Mouse (Mus musculus): Measurements from ENCODE around the gene Tnrc6c.

Gene Tnrc6c

DNA sequence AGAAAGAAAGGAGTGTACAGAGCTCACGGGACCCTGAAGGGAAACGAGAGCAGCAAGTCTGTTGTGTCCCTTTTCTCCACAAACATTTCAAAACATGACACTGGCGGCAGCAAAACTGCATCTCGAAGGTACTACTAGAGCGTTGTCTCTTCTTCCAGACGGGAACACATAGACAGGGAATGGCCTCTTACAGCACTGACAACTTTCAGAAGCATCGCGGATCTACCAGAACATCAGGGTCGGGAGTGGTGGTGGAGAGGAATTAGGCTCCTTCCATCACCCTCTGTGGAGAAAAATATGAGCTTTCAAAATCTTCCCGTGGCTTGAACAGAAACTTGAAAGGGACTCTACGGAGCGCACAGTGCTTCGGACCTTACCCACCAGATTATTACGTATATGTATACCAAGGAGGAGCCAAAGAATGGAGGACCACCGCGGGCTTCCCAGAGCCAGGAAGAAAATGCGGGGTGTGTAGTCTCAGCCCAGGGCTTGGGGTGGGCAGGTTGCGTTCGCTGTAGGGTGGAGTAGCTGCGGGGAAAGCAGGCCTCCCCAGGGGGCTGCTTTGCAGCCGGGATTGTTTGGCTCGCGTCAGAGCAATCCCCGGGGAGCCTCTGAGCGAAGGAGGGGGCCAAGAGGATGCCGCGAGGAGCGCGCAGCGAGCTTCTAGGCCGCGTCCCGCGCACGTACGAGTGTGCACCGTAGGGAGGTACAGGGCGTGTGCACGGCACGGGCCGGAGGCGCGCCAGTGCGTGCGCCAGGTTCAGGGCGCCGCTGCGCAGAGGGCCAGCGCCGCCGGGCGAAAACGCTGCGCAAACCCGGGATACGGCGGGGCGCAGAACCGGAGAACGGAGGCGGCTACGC lies at the start of gene Tnrc6c:
TSS of gene Tnrc6c (plus strand) at position 799 of the 861 bp plus-strand sequence.
- DNase-seq (ENCODE audit: low spot score in 2 of 2) = peak in 1 of 2 experiments; percentile 77

DNA sequence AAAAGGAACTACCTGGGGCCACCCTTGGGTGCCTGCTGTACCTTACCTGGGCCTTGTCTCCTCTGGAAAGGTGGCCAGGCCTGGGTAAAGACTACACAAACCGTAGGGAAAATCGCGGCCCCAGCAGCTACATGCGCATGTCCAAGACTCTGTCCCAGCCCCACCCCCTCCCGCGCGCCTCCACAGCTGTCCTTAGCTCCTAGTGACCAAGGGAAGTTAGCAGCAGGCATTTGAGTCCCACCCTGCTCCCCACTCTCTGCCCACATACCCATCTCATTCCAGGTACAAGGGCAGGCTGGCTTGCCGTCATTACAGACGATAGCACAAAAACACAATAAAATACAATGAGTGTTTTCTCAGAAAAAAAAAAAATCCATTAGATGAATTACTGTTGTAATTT lies 48.0 kb upstream of the Tnrc6c start:
- no peak for DNase-seq (ENCODE audit: low spot score in 2 of 2)

DNA sequence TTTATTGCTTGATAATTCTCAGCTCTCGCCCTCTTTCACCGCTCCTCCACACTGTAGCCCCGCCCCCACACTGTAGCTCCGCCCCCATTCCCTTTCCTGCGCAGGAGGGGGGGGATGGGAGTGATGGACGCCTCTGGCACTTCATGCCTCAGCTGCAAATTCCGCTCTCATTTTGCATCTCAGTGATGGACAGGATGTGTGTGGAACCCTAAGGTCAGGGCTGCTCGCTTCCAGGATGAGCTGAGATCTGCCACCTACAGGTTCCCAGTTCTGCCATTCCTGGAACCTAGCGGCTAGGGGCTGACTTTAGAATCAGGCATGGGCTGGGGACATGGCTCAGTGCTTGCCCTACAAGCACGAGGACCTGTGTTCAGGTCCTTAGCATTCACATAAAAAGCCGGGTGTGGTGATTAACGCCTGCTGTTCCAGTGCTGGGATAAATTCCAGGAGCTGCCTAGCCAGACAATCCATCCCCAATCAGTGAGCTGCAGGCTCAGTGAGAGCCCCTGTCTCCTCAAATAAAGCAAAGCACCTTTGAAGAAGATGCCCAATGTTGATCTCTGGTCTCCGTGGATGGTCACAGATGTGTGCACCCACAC lies 47.4 kb upstream of the Tnrc6c start:
- DNase-seq (ENCODE audit: low spot score in 2 of 2) = no peak

DNA sequence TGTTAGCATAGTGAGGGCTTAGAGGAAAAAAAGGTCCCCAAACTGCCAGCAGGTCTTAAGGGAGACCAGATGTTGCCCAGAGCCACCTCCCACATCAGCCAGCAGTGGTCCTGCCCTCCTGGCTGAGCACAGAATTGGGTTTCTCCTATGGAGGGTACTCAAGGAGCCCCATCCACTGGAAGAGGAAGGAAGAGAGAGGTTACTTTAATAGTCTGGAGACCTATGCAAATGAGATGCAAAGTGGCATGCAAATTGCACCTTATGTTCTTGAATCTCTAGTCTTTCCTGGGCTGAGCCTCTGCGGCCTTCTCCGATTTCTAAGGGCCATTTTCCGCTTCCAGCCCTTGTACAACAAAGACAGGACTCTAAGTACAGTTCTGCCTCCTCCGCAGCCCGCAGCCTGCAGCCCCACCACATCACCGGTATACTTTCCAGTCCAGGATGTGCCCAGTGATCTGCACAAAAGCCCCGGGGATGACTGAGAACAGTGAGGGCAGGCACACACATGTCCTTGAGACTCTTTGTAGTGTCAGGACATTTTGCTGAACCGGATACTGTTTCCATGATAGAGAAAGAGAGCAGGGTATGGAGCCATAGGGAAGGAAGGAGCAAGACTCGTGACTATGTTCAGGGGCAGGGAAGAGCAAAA lies 45.8 kb upstream of the Tnrc6c start:
- DNase-seq (ENCODE audit: low spot score in 2 of 2) = no peak

DNA sequence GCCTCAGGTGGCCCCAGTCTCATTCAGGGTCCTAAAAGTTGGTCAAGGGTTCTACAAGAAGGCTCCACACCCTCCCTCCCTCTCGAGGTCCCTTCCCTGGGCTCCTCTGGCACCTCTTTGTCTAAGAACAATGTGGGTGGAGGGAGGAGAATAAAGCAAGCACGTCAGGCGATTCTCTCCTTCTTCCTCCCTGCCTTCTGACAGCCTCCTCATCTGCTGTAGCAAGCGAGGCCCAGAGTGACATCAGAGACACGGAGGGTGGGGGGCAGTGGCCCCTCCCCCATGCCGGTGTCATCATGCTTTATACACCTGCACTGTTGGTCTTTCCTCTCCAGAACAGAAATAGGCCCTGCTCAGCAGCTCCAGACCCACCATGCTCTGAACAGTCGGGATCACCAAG lies 45.1 kb upstream of the Tnrc6c start:
- no peak for DNase-seq (ENCODE audit: low spot score in 2 of 2)

DNA sequence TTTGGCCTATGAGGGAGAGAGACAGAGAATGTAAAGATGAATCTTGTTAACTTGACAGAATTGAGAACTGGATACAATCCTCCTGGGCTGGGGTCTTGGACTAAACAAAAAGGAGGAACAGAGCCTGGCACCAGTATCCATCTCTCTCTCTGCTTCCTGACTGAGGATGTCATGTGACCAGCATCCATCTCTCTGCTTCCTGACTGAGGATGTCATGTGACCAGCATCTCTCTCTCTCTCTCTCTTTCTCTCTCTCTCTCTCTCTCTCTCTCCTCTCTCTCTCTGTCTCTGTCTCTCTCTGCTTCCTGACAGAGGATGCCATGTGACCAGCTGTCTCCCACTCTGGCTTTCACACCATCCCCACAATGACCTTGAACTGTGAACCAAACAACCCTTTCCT lies 43.5 kb upstream of the Tnrc6c start:
- DNase-seq (ENCODE audit: low spot score in 2 of 2) = no peak

DNA sequence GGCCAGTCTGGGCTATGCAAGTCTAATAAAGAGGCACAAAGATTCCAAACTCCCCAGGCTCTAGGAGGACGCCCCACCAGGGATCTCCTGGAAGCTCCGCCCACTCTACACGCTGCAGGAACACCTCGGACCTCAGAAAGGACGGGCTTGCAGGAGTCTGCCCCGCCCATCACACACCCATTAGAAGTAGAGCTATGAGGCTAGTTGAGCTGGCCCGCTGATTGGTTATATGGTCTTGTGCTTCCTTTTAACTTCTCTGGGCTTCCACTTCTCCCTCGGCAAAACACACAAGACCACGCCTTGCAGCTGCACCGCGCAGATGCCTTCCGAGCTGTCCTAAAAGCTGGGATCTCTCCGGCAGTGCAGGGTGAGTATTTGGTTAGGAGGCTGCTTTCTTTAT lies 43.0 kb upstream of the Tnrc6c start:
- peak; percentile 81 to 86 for DNase-seq (ENCODE audit: low spot score in 2 of 2)

DNA sequence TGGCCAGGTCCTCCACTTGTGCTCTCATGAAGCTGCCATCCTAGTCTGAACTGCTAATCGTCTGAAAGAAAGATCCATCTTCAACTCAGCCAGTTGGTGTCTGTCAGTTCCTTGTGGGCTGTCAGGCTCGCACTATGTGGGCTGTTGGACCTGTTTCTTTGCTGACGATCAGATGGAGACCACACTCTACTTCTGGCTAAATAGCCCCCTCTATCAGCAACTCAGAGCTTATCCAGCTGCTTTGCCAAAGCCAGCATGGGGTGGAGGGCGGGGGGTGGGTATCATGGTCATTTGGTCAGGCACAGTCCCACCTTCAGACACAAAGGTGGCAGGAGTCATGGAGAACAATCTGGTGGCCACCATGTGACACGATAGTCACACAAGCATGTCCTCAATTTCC lies 42.2 kb upstream of the Tnrc6c start:
- no peak for DNase-seq (ENCODE audit: low spot score in 2 of 2)

DNA sequence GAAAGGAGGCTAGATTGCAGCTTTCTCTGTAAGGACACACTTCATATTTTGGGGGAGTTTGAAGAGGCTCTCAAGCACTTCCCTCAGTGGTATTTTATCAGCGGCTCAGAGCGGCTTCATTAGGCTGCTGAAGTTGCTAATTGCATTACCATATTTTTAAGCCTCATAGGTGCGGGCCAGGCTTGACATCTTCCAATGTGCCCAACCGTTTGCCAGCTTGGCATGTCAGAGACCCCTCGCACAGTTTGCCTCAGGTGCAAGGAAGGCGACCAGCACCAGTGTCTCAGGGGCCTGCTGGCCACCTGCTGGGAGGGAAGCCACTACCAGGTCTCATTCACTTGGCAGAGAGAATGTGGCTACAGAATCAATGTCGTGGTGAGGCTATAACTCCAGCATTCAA lies 41.2 kb upstream of the Tnrc6c start:
- no peak for DNase-seq (ENCODE audit: low spot score in 2 of 2)

DNA sequence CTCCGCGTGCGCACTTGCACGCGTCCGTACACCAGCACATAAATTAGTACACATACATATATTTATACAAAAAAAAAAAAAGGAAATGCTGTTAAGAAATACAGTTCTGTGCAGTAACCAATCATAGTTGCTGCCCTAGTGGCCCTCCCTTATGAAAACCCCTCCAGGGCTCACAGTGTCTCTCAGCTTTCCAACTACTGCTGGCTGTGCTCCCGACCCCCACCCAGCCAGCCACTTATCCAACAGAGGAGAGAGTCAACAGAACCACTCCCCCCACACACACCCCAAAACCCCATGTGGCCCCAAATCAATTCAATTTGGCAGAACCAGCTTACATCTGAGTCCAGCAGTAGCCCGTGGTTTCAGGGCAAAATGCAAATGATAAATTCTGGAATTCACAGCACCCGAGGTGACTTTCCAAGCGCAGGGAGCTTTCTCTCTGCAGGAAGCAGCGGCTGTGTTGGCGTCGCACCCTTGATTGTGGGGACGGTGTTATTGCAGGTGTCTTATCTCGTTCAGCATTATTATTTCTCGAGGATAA lies 36.7 kb upstream of the Tnrc6c start:
- no peak for DNase-seq (ENCODE audit: low spot score in 2 of 2)

DNA sequence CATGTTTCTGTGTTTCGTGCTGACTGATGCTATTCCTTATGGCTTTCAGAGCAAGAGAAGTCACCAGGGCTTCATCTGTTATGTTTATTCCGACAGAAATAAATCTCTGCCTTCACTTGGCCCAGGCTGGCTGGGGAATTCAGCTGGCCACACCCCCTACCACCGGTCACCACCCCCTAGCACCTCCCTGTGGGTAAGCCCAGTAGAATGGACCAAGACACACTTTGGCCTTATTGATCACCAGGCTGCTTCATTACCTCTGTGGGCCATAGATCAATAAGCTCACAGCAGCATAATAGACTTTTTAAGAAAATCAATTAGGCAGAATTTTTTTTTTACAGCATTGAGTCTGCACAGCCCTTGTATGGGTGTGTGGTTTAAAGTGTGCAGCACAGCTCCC lies 35.9 kb upstream of the Tnrc6c start:
- DNase-seq (ENCODE audit: low spot score in 2 of 2) = no peak

DNA sequence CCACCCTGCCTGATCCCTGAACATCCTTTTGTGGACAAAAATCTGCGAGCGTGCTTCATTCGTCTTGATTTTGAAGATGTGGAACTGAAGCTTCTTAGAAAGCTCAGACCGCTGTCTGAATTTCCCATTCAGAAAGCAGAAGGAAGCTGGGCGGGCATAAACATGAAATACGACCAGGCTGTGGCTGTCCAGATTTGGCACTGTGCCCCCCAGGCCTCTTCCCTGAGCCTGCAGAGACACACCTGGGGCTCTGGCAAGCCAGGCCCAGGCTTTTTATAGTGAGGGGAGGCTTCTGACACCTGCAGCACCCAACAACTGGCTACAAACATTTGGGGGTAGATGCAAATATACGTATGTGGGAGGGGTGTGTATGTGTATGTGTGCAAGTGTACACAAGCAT lies 35.3 kb upstream of the Tnrc6c start:
- no peak for DNase-seq (ENCODE audit: low spot score in 2 of 2)

DNA sequence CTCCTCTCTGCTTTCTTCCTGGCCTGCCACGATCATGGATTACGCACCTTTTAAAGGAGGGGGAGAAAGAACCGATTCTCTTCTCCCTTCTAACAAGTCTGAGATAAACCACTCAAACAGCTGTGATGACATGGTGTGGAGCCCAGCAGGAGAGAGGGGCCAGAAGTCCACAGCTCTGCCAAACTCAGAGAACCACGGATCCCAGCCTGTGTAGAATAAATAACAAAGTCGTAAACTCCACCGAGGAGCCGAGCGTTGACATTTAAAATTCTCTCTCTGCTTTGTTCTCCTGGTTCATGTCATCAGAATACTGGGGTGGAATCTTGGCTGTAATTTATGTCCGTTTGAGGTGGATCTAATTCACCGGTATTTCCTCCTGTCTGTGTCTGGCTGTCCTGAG lies 34.5 kb upstream of the Tnrc6c start:
- DNase-seq (ENCODE audit: low spot score in 2 of 2) = no peak

DNA sequence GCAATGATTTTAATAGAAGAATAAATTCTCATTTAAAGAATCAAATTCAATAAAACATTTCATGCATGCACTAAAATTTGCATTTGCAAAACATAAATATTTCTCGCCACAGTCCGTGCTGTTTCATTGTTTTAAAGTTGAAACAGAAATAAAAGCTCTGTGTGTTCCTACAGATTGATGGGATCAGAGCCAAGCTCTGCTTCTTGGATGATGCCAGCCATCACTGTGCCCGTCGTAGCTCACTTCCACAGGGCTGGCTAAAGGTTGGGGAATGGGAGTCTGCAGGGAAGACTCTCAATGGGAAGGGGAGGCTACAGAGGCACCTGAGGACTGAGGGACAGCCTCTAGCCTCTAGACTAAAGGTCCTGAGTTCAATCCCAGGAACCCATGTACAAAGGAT lies 28.9 kb upstream of the Tnrc6c start:
- no peak for DNase-seq (ENCODE audit: low spot score in 2 of 2)

DNA sequence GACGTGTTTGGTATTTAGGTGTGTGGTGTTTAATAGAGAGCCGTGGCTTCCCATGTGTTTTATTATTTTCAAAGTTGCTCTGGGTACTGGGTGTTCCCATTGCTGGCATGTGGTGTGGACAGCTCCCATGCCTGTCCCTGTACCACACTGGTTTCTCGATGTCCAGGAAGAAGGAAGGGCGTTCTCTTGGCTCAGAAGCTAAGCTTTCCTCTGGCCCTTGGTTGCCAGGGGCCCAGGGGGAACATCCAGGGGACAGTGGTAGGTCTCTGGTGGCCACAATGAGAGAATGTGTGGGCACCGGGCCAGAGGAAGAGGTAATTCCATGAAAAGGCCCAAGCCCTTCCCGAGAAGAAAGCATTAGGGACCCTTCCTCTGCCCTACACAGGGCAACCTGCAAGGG lies 27.5 kb upstream of the Tnrc6c start:
- peak; percentile 50 to 74 for DNase-seq (ENCODE audit: low spot score in 2 of 2)

DNA sequence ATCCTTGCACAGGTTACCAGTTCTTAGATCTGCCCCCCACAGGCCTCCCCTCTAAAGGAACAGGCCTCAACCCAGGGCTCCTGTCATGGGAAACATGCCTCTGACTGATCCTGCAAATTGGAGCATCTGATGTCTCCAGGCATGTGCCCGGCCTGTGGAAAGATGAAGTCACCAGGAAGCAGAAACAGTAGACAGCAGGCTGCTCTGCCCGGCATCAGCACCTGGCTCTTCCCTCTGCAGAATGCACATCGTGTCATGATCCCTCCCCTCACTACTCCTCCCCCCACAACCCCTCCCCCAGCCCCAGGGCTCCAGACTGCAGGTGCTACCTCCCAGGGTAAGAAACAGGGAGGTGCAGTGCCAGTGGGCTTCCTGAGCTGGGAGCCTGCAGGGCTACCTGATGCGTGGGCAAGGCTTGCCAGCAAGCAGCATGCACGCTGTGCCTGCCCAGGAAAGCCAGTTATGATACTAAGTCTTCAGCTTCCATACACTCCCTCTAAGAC lies 27.0 kb upstream of the Tnrc6c start:
- DNase-seq (ENCODE audit: low spot score in 2 of 2) = no peak

DNA sequence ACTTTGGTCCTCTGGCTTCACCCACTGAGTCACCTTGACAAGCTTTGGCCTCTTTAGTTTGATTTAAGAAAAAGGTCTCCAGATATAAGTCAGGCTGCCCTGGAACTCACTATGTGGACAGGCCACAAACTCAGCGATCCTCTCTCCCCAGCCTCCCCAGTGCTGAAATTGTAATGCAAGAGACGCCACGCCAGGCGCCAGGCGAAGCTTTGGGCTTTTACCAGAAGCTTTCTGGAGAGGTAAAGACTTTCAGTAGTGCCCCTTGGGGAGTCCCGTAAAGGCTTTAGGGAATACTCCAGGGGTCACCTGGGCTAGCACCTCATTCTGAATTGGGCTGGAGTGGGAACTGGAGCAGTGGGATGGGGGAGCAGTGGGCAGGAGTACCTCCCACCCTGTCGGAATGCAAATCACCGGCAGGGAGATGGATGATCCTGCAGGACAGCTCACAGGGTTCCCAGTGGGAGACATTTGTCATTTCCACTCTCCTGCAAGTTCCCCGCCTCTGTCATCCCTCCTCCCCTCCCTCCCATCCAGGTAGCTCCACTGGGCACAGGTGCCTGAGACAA lies 26.3 kb upstream of the Tnrc6c start:
- no peak for DNase-seq (ENCODE audit: low spot score in 2 of 2)

DNA sequence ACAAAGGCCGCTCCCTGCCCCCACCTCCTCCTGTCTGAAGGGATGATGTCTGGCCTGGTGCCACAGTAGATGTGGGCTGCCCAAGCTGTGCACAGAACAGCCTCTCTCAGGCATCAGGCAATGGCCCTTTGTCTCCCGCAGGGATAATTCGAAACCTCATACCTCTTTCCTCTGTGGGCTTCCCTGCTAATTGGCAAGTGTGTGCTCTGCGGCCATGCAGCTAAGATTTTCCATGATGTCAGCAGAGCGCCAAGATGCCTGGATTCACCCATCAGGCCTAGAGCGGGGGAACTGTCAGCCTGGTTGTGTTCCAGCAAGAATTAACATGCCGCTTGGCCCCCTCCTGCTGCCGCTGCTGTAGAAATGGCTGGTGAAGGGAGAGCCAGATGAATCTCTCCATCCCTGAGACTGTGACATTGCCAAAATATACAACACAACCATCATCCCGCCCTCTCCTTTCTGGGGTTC lies 25.7 kb upstream of the Tnrc6c start:
- DNase-seq (ENCODE audit: low spot score in 2 of 2) = no peak

DNA sequence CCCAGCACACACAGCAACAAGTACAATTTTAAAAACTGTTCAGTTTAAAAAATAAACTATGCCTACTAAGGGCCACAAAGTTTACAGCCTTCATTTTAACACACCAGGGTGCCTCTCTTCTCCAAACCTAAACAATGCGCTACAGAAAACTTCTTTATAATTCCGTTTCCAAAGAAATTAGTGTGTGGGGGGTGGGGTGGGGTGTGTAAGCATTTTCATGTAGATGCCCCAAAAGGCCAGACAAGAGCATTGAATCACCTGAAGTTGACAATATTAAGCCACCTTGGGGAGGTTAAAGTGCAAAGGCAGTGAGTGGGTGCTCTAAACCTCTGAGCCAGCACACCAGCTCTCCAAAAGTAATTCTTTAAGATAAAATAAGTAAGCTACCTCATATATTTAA lies 24.2 kb upstream of the Tnrc6c start:
- no peak for DNase-seq (ENCODE audit: low spot score in 2 of 2)

DNA sequence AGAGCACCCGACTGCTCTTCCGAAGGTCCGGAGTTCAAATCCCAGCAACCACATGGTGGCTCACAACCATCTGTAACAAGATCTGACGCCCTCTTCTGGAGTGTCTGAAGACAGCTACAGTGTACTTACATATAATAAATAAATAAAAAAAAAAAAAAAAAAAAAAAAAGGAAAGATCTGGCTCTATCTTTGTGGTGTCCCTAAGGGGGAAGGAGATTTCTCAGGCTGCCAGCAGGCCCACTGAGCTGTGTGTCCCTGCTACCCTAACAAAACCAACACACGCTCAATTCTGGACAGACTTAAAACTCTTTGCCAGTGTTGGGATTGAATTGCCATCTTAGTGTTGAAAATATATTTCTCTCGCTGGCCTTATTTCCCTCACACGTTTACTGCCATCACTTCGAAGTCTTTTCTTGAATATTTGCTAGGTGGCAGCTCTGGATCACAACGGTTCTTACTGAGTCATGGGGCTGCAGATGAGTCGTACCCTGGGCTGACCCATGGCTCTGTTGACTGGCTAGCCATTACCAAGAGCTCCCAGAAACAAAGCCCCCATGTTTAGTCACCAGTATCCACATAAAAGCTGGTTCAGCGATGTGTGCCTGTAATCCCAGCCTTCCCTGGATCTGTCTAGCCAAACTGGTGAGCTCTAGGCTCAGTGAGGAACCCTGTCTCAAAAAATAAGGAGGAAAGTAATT lies 23.1 kb upstream of the Tnrc6c start:
- no peak for DNase-seq (ENCODE audit: low spot score in 2 of 2)

DNA sequence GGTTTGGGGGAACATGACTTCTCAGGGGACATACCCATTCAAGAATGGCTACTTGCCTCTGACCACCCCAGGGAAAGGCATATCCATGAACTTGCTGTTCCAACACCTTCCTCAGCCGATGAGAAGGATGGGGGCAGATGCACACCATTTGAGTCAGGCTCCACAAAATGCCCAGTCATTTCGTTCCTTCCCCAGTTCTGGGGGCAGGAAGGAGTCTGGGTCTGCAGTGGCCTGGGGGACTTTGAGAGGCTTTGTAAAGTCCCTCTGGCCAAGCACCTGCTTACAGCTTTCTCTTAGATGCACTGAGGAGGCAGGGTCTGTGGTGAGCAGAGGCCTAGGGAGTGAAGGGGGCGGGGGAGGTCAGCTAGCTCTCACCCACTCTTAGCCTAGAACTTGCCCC lies 20.8 kb upstream of the Tnrc6c start:
- DNase-seq (ENCODE audit: low spot score in 2 of 2) = no peak

DNA sequence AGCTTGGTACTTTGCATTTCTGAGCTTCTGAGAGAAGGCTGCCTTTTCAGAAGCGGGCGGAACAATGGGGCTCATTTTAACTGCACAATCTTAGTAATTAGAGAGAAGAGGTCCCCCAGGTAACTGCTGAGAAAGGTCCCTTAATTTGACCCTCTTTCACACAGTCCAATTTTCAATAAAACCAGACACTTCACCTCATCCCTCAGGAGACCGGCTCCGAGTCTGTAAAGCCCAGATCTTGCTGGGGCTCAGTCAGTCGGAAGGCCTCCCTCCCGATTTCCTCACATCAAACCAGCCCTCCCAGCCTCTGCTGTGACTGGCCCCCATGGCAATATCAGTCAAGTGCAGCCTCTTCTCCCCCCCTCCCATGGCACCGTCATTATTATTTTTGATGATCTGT lies 15.7 kb upstream of the Tnrc6c start:
- DNase-seq (ENCODE audit: low spot score in 2 of 2) = no peak
